Mouse (Mus musculus) embryonic fibroblast, embryonic 13.5 days (primary cell): ENCODE measurements around the gene Tap1. TPM values are rescaled to one million over a fixed set of nuclear protein-coding genes. Genes with fewer than 3 reads are reported as not detected.

Experiments
- H3K27ac ChIP-seq: 2 replicates; pipeline ENCODE4 v1.5.1; 2012; ENCODE audit warnings: low read length, control low read depth, inconsistent platforms; ENCODE audit not compliant: insufficient read depth
- H3K4me1 ChIP-seq: 2 replicates; pipeline ENCODE4 v1.6.1; 2011; ENCODE audit warnings: low read length; ENCODE audit not compliant: control insufficient read depth, insufficient read depth
- H3K4me3 ChIP-seq: 2 replicates; pipeline ENCODE4 v1.5.1; 2011; ENCODE audit warnings: mild to moderate bottlenecking, control low read depth, low read length; ENCODE audit not compliant: insufficient read depth
- CTCF ChIP-seq: IDR thresholded peaks from 2 replicates; pipeline ENCODE4 v1.5.1; 2011; ENCODE audit warnings: mild to moderate bottlenecking, control low read depth, low read length, moderate library complexity, borderline replicate concordance; ENCODE audit not compliant: insufficient read depth
- POLR2A ChIP-seq: IDR thresholded peaks from 2 replicates; pipeline ENCODE4 v1.6.1; 2011; ENCODE audit warnings: low read depth, mild to moderate bottlenecking, control low read depth, low read length, moderate library complexity
- polyA plus RNA-seq: library from polyadenylated mRNA; stranded (reverse); fragments of >200 nt; gene quantifications from 2 replicates; pipeline ENCODE4 v1.2.4, GENCODE M21; 2011; ENCODE audit warnings: low read depth; ENCODE audit not compliant: missing spikeins, insufficient read length

Gene Tap1
- polyA plus RNA-seq, 1 experiment = 17.8 TPM

DNA sequence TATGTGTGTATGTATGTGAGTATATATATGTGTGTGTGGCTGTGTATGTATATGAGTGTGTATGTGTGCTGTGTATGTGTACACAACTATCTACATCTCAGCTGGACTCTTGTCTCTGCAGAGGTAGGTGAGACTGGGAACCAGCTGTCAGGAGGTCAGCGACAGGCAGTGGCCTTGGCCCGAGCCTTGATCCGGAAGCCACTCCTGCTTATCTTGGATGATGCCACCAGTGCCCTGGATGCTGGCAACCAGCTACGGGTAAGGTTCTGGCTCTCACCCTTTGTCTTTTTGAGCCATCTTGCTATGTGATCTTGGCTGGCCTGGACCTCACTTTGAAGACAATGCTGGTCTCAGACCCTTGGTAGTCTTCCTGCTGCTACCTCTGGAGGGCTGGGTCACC is 7.4 kb downstream of the Tap1 start:
- Histone ChIP-seq H3K27ac (no peak overlapping the region), H3K4me1 (no peaks in the 10 kb centered on the region), H3K4me3 (no peak overlapping the region)
- TF ChIP-seq POLR2A = no peak
- no peak for TF ChIP-seq CTCF

DNA sequence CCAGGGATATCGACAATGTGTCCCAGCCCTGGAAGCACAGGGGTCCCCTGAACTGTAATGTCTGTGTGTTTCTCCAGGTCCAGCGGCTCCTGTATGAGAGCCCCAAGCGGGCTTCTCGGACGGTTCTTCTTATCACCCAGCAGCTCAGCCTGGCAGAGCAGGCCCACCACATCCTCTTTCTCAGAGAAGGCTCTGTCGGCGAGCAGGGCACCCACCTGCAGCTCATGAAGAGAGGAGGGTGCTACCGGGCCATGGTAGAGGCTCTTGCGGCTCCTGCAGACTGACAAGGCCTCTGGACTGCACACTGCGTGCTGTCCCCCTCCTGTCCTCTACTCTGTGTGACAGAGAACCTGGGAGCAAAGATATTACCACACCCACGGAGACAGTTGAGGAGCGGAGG is 9.1 kb downstream of the Tap1 start:
- Histone ChIP-seq H3K27ac (no peak overlapping the region), H3K4me1 (no peaks in the 10 kb centered on the region), H3K4me3 (no peak overlapping the region)
- TF ChIP-seq CTCF = no peak

DNA sequence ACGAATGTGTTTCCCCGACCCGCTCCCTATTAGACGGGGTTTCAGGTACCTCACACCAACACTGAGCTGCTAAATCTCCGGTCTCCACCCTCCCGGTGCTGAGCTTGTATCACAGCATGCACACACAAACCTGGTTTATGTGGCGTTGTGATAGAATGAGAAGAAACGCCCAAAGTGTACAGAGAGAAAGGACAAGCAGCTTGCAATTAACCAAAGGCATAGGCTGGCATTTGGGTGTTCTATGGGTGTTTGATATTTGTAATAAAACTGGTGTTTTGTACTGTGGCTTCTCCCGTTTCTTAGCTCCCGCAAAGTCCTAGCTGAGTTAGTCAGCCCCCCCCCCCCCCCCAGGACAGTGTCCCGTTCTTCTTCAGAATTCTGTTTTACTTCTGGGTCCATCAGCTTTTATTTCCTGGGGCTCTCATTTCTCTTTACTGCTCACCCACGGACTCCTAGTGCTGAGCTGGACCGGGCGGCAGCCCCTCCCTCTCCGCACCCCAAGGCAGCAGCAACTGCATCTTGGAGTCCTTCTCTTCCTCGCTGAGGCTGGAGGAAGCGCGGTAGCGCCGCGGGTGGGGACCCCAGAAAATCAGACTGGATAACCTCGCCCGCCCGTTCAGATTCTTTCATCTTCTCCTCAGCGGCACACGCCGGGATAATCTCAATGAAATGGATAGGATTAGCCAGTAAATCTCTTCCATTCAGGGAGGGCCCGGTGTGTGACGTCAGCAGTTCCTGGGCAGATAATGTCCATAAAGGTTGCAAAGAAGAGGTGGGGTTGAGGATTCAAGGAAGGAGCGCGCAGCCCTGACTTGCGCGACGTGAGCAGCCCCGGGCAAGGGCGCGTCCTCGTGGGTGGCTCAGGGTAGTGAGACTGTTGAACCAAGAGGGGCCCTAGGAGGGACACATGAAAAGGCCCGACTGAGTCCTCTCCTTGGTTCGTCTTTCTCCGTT is 9.9 kb downstream of the Tap1 start, which contains the start of gene Psmb8:
TSS of gene Psmb8 (plus strand) at position 781 of the 954 bp plus-strand sequence.
- Histone ChIP-seq H3K4me1 (no peaks in the 10 kb centered on the region), H3K27ac (no peak within 1 kb of the TSS), H3K4me3 (peak within 1 kb of the TSS; percentile 47)
- TF ChIP-seq CTCF (no peak), POLR2A (0 out of 2 replicates have a peak, but pooled peaks have one; percentile 40)

DNA sequence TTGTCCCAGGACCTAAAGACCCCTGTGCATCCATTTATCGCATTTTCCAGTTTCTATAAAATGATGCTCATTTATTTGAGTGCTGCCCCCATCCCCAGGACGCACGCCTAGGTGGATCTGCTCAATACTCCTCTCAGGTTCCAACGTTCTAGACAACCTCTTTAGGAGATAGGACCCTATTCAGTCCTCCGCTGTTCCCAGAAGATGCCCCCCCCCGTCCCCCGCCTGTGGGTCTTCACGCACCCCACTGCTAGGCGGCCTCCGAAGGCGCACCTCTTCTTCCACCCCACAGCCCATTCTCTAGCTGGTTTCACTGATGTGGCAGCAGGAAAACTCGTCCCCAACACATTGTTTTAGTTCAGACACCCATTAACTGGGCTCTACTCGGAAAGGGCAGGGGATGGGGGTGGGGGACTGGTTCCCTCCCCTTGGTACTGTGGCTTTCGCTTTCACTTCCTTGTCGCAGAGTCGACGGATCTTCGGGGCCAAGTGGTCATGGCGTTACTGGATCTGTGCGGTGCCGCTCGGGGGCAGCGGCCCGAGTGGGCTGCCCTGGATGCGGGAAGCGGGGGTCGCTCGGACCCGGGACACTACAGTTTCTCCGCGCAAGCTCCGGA is 10.7 kb downstream of the Tap1 start:
- TF ChIP-seq CTCF = no peak
- TF ChIP-seq POLR2A = peak; percentile 35; the same call in 1 of the 2 replicates
- Histone ChIP-seq H3K4me1 (no peaks in the 10 kb centered on the region), H3K4me3 (peak overlapping the region; percentile 47), H3K27ac (no peak overlapping the region)

DNA sequence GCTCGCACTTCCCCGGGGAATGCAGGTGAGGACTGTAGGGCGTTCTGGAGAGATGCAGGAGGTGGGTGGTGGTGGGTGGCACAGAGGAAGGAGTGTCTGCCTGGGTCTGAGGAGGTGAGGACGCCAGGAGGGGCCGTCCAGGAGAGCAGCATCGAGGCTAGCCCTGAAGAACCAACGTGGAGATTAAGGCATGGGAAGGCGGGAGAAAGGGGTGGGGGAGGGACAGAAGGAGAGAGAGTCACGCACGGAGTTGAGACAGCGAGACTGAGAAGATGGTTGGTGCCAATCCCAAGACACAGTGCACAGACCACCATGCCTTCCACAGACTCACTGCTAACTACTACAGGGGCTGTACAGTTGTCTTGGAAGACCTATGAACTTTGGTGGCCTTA is 11.2 kb downstream of the Tap1 start:
- H3K4me1 ChIP-seq = no peaks in the 10 kb centered on the region
- TF ChIP-seq CTCF = no peak
- no peak for TF ChIP-seq POLR2A
- peak overlapping the region; percentile 47 for H3K4me3 ChIP-seq
- no peak overlapping the region for H3K27ac ChIP-seq

DNA sequence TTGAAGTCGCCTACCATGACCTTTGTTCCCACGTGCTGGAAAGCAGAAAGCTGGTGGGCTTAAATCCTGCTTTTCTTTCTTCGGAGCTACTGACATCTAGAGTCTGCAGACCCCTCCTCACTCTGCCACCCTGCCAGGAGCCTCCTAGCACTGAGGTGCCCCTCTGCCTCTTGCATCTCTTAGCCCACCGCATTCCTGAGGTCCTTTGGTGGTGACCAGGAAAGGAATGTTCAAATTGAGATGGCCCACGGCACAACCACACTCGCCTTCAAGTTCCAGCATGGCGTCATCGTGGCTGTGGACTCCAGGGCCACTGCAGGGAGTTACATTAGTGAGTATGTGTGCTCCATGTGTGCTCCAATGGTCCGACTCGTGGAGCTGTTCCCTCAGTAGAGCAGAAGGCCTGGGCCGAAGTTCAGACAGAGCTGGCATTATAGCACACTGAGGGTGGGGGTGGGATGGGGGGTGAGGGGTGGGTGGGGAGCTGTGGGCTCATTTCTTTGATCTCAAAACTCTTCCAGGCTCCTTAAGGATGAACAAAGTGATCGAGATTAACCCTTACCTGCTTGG is 11.8 kb downstream of the Tap1 start:
- Histone ChIP-seq H3K27ac (no peak overlapping the region), H3K4me3 (no peak overlapping the region), H3K4me1 (no peaks in the 10 kb centered on the region)
- TF ChIP-seq POLR2A = no peak
- no peak for TF ChIP-seq CTCF

DNA sequence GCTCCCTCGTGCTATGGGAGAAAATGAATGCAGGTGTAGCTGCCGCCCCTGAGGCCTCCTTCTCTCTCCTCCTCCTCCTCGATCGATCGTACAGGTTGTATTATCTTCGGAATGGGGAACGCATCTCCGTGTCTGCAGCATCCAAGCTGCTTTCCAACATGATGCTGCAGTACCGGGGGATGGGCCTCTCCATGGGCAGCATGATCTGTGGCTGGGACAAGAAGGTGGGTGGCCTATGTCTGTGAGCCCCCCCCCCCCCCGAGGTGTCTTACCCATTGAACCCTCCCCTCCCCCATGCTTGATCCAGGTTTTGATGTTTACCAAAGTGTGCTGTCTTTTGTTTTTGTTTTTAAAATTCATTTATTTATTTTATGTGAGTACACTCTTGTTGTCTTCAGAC is 12.7 kb downstream of the Tap1 start:
- Histone ChIP-seq H3K27ac (no peak overlapping the region), H3K4me3 (no peak overlapping the region), H3K4me1 (no peaks in the 10 kb centered on the region)
- no peak for TF ChIP-seq CTCF
- no peak for TF ChIP-seq POLR2A

DNA sequence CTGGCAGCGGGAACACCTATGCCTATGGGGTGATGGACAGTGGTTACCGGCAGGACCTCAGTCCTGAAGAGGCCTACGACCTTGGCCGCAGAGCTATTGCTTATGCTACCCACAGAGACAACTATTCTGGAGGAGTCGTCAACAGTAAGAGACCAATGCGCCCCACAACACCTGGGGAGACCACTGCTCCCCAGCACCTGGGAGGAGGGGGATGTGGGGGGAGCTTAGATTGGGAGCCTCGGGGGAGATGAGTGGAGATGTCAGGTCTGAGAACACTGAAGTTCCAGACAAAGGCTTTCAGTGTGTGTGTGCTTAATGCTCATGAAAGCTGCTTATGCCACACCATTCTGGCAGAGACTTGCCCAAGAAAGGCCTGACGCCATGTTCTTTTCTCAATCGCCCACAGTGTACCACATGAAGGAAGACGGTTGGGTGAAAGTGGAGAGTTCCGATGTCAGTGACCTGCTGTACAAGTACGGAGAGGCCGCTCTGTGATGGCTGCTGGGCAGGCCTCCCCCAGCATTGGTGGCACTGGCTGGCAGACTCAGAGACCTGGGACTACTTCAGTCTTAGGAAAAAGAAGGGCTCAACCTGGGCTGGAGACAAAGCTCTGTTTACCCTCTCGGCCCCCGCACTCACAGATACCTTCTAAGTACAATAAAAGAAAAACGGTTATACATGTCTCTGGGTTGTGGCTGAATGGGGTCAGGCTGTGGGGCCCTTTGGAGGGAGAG is 13.6 kb downstream of the Tap1 start:
- no peak overlapping the region for H3K27ac ChIP-seq
- H3K4me3 ChIP-seq = no peak overlapping the region
- no peaks in the 10 kb centered on the region for H3K4me1 ChIP-seq
- TF ChIP-seq POLR2A = no peak
- no peak for TF ChIP-seq CTCF

DNA sequence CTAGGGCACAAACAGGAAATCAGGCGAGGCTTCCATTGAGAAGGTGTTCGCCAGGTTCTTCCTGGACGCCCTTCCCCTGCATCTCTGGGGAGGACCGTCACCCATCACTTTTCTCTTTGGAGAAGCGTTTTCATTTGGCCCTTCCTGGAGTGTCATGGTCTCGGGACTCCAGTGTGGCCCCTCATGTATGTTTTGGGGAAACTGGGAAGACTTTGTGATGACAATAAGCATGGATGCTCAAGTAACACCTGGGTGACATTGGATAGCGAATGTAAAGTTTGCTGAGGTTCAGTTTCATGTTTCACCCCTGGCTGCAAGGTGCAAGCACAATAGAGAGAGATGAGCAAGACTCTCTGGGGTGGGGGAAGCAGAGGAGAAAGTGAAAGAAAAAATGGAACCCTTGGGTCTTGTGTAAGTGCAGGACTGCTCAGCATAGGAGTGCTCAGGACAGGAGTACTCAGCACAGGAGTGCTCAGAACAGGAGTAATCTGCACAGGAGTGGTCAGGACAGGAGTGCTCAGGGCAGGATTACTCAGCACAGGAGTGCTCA is 14.2 kb downstream of the Tap1 start:
- no peak overlapping the region for H3K27ac ChIP-seq
- H3K4me1 ChIP-seq = no peaks in the 10 kb centered on the region
- H3K4me3 ChIP-seq = no peak overlapping the region
- TF ChIP-seq POLR2A (no peak), CTCF (no peak)
